Mouse (Mus musculus) kidney, embryonic 14.5 days (tissue): ENCODE measurements around the gene Ranbp6. TPM values are rescaled to one million over a fixed set of nuclear protein-coding genes. Genes with fewer than 3 reads are reported as not detected.
A peak's percentile ranks its signal among the peaks of the same experiment; 100 is the strongest.

Experiments used
- ATAC-seq: fragments of 200-750 bp; cut with Nextera tagmentation; 2 replicates; pipeline ENCODE4 v1.8.0; 2017; ENCODE audit warnings: moderate number of reproducible peaks, mild to moderate bottlenecking, moderate TSS enrichment, moderate library complexity; ENCODE audit not compliant: low FRiP score, low TSS enrichment
- H3K27ac ChIP-seq: fragments of 300-500 bp; sonication (generic); 2 replicates; pipeline ENCODE4 v1.5.1; 2014; ENCODE audit warnings: low read depth, mild to moderate bottlenecking, low read length, moderate library complexity, mixed read lengths
- H3K27me3 ChIP-seq: fragments of 300-500 bp; sonication (generic); 2 replicates; pipeline ENCODE4 v1.6.1; 2014; ENCODE audit warnings: mild to moderate bottlenecking, low read length; ENCODE audit not compliant: control insufficient read depth, insufficient read depth
- H3K36me3 ChIP-seq: fragments of 300-500 bp; sonication (generic); 2 replicates; pipeline ENCODE4 v1.6.1; 2014; ENCODE audit warnings: low read length, mixed read lengths; ENCODE audit not compliant: control insufficient read depth, insufficient read depth
- H3K4me1 ChIP-seq: fragments of 300-500 bp; sonication (generic); 2 replicates; pipeline ENCODE4 v1.6.1; 2014; ENCODE audit warnings: low read length, mixed read lengths; ENCODE audit not compliant: control insufficient read depth, insufficient read depth
- H3K4me2 ChIP-seq: fragments of 300-500 bp; sonication (generic); replicated peaks from 2 replicates; pipeline ENCODE4 v1.6.1; 2014; ENCODE audit warnings: low read depth, mild to moderate bottlenecking, low read length
- H3K4me3 ChIP-seq: fragments of 300-500 bp; sonication (generic); 2 replicates; pipeline ENCODE4 v1.5.1; 2014; ENCODE audit warnings: mild to moderate bottlenecking, low read length
- H3K9ac ChIP-seq: fragments of 300-500 bp; sonication (generic); 2 replicates; pipeline ENCODE4 v1.6.1; 2014; ENCODE audit warnings: low read depth, mild to moderate bottlenecking, low read length, moderate library complexity
- H3K9me3 ChIP-seq: fragments of 300-500 bp; sonication (generic); 2 replicates; pipeline ENCODE4 v1.6.1; 2016; ENCODE audit warnings: low read length; ENCODE audit not compliant: control insufficient read depth
- WGBS: fragments of 180-500 bp; shearing (Covaris S2); extraction: QIAGEN DNeasy Blood & Tissue Kit; methylation state at CpG from one replicate; pipeline ENCODE4 v1.1.7; 2014; 5-methylcytosine and 5-hydroxymethylcytosine counted together
- polyA plus RNA-seq: library from polyadenylated mRNA; unstranded; fragments of >200 nt; fragmentation: Nextera tagmentation; extraction: Ambion mirVana; gene quantifications from 2 replicates; pipeline ENCODE4 v1.2.1, GENCODE M21; 2014

Ranbp6 gene
- polyA plus RNA-seq, 1 experiment from 2014 or later: 22.4 TPM

GRCm38 (mm10) chr19:29842973-29843372, 30.2 kb upstream of the Ranbp6 start:
- H3K36me3 ChIP-seq: no peaks in the 10 kb centered on the region
- no peak overlapping the region for H3K9ac ChIP-seq
- ATAC-seq: 0 out of 2 replicates have a peak, but pooled peaks have one; percentile 55
- no peak overlapping the region for H3K4me3 ChIP-seq
- no peak overlapping the region for H3K4me2 ChIP-seq
- H3K4me1 ChIP-seq: peaks cover 4% of the 10 kb centered on the region; the same call in 1 of the 2 replicates
- 30% methylated on average over 8 of the region's 8 CpGs for WGBS
- H3K9me3 ChIP-seq: no peaks in the 10 kb centered on the region
- H3K27ac ChIP-seq: peak overlapping the region; percentile 44; the same call in 1 of the 2 replicates
- H3K27me3 ChIP-seq: no peaks in the 10 kb centered on the region

DNA sequence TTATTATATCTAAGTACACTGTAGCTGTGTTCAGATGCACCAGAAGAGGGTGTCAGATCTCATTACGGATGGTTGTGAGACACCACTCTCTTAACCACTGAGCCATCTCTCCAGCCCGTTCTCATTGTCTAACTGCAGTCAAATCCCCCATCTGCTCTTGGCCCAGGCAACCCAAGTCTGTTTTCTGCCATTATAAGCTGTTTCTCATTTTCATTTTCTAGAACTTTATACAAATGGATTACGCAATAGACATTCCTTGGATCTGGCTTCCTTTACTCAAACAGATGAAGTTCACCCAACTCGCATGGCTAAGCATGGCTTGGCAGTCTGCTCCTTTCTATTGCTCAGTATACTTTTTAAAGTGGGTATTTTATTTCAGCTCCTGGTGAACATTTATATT, 27.9 kb upstream of the Ranbp6 start:
- Histone ChIP-seq H3K4me2 (no peak overlapping the region), H3K27me3 (no peaks in the 10 kb centered on the region), H3K9me3 (no peaks in the 10 kb centered on the region), H3K4me1 (peaks cover 7% of the 10 kb centered on the region; the same call in 1 of the 2 replicates), H3K4me3 (no peak overlapping the region), H3K9ac (no peak overlapping the region), H3K27ac (no peak overlapping the region), H3K36me3 (no peaks in the 10 kb centered on the region)
- 87% methylated on average over 4 of the region's 4 CpGs for WGBS
- ATAC-seq: no peak

- no peaks in the 10 kb centered on the region for H3K27me3 ChIP-seq
These were observed 25.9 kb upstream of the Ranbp6 start for GRCm38 (mm10) chr19:29838636-29839135.

DNA sequence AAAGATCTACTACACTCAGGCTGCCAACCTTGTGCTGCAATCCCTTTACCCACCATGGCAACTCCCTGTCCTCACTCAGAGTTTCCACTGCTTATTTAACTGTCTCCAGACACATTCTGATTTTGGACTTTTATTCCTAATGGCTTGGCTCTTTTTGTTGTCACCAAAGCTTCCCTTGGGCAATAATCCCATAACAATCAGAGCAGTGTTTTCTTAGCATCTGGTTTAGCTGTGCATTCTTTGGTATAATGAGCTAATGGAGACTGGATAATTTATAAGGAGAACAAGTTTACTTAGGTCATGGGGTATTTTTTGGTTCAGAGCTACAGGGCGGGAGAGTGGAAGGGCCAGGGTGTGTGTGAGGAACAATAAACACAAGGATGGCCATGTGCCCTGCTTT, 25.4 kb upstream of the Ranbp6 start:
- no peaks in the 10 kb centered on the region for H3K27me3 ChIP-seq
- H3K4me1 ChIP-seq: peaks cover 5% of the 10 kb centered on the region; the same call in 1 of the 2 replicates
- no peaks in the 10 kb centered on the region for H3K9me3 ChIP-seq
- no peak overlapping the region for H3K27ac ChIP-seq
- H3K4me3 ChIP-seq: no peak overlapping the region
- H3K36me3 ChIP-seq: no peaks in the 10 kb centered on the region
- ATAC-seq: no peak
- 81% methylated on average over 1 of the region's 1 CpGs for WGBS
- no peak overlapping the region for H3K9ac ChIP-seq
- H3K4me2 ChIP-seq: no peak overlapping the region

More at GRCm38 (mm10) chr19:29838636-29839135, 25.9 kb upstream of the Ranbp6 start:
- WGBS: 77% methylated on average over 3 of the region's 3 CpGs
- Histone ChIP-seq H3K4me1 (peaks cover 7% of the 10 kb centered on the region; the same call in 1 of the 2 replicates), H3K9ac (no peak overlapping the region), H3K36me3 (no peaks in the 10 kb centered on the region), H3K27ac (no peak overlapping the region), H3K9me3 (no peaks in the 10 kb centered on the region), H3K4me3 (no peak overlapping the region), H3K4me2 (no peak overlapping the region)
- ATAC-seq: no peak

GRCm38 (mm10) chr19:29835364-29836034, 22.7 kb upstream of the Ranbp6 start:
- 0 out of 2 replicates have a peak, but pooled peaks cover 3% of the 10 kb centered on the region for H3K4me1 ChIP-seq
- H3K27me3 ChIP-seq: no peaks in the 10 kb centered on the region
- no peak overlapping the region for H3K4me3 ChIP-seq
- no peak overlapping the region for H3K9ac ChIP-seq
- H3K27ac ChIP-seq: peak overlapping the region; percentile 3; the same call in 1 of the 2 replicates
- 9% methylated on average over 3 of the region's 3 CpGs for WGBS
- no peaks in the 10 kb centered on the region for H3K9me3 ChIP-seq
- H3K4me2 ChIP-seq: no peak overlapping the region
- H3K36me3 ChIP-seq: no peaks in the 10 kb centered on the region
- peak; percentile 72 for ATAC-seq

GRCm38 (mm10) chr19:29830911-29831310, 18.1 kb upstream of the Ranbp6 start:
- Histone ChIP-seq H3K4me3 (no peak overlapping the region), H3K27ac (no peak overlapping the region), H3K4me2 (no peak overlapping the region), H3K9me3 (no peaks in the 10 kb centered on the region), H3K9ac (no peak overlapping the region), H3K4me1 (no peaks in the 10 kb centered on the region), H3K36me3 (no peaks in the 10 kb centered on the region), H3K27me3 (no peaks in the 10 kb centered on the region)
- whole genome bisulfite sequencing: 75% methylated on average over 2 of the region's 2 CpGs
- no peak for ATAC-seq

DNA sequence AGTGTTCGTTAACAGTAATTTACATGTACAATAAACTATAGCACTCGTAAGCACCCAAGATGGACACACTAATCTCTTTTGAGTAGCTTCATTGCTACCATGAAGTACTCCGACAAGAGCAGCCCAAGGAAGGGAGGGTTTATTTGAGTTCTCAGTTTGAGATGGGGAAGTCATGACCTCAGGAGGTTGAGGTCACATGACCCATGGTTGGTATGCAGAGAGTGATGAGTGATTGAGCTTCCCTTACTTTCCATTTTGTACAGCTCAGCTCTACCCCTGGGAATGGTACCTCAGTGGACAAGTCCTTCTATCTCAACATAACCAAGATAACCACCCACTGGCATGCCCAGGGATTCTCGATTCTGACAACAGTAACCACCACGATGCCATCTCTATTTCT, 15.8 kb upstream of the Ranbp6 start:
- no peaks in the 10 kb centered on the region for H3K9me3 ChIP-seq
- H3K4me2 ChIP-seq: no peak overlapping the region
- H3K27ac ChIP-seq: no peak overlapping the region
- no peaks in the 10 kb centered on the region for H3K27me3 ChIP-seq
- ATAC-seq: no peak
- H3K4me1 ChIP-seq: no peaks in the 10 kb centered on the region
- no peak overlapping the region for H3K9ac ChIP-seq
- 84% methylated on average over 5 of the region's 5 CpGs for WGBS
- no peak overlapping the region for H3K4me3 ChIP-seq
- no peaks in the 10 kb centered on the region for H3K36me3 ChIP-seq

GRCm38 (mm10) chr19:29826686-29827085, 13.9 kb upstream of the Ranbp6 start:
- H3K4me3 ChIP-seq: no peak overlapping the region
- no peak overlapping the region for H3K27ac ChIP-seq
- WGBS: 77% methylated on average over 1 of the region's 1 CpGs
- ATAC-seq: peak; percentile 92
- H3K9me3 ChIP-seq: no peaks in the 10 kb centered on the region
- H3K4me2 ChIP-seq: no peak overlapping the region
- no peak overlapping the region for H3K9ac ChIP-seq
- H3K27me3 ChIP-seq: no peaks in the 10 kb centered on the region
- H3K4me1 ChIP-seq: no peaks in the 10 kb centered on the region
- H3K36me3 ChIP-seq: no peaks in the 10 kb centered on the region

GRCm38 (mm10) chr19:29825003-29825402, 12.2 kb upstream of the Ranbp6 start:
- Histone ChIP-seq H3K27me3 (no peaks in the 10 kb centered on the region), H3K27ac (no peak overlapping the region), H3K9ac (no peak overlapping the region), H3K4me2 (no peak overlapping the region), H3K4me1 (no peaks in the 10 kb centered on the region), H3K9me3 (no peaks in the 10 kb centered on the region), H3K4me3 (no peak overlapping the region), H3K36me3 (no peaks in the 10 kb centered on the region)
- no peak for ATAC-seq
- 57% methylated on average over 2 of the region's 2 CpGs for WGBS
